Mouse (Mus musculus): ENCODE results near the gene Wls.

Wls gene

DNA sequence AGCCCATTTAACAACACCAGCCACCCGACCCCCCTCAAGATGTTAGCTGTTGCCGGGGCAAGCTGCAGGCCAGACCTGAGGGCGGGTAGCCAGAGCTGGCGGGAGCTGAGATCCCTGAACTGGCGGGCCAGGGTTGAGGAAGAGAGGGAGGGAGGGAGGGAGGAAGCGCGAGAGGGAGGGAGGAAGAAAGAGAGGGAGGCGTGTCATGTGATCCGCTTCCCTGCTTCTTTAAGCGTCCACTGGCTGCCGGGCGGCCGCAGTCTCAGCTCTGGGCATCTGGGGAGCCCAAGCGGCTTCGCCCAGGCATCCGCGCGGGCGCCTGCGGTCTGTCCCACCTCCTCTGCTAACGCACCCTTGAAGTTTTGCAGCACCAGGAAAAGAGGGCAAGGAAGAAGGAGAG lies at the start of gene Wls:
Gene Wls (plus strand): TSS at position 192 of the 400 bp plus-strand sequence.
- peak; percentile 81 for DNase-seq (ENCODE audit: low read depth, low spot score)

DNA sequence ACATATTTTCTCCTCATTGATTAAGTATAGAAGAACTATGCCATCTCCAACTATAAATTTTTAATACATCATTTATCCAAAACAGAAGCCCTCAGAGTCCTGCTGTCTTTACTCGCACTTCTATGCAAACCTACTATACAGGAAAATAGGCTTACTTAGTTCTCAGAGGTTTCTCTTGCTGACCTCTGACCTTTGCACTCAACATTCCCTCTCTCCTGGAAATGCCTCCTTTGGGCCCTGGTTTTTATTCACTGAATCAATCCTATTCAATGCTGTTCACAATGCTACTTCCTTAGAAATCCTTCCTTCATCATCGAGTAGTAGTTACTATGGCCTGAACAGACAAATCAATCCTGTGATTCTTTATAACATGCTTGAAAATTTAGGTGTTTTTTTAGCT lies 49.7 kb upstream of the Wls start:
- peak; percentile 33 for DNase-seq (ENCODE audit: low read depth, low spot score)

- DNase-seq (ENCODE audit: low read depth, low spot score), result no peak
Observed at GRCm38 (mm10) chr3:159831535-159831934, 7.9 kb upstream of the Wls start.

DNA sequence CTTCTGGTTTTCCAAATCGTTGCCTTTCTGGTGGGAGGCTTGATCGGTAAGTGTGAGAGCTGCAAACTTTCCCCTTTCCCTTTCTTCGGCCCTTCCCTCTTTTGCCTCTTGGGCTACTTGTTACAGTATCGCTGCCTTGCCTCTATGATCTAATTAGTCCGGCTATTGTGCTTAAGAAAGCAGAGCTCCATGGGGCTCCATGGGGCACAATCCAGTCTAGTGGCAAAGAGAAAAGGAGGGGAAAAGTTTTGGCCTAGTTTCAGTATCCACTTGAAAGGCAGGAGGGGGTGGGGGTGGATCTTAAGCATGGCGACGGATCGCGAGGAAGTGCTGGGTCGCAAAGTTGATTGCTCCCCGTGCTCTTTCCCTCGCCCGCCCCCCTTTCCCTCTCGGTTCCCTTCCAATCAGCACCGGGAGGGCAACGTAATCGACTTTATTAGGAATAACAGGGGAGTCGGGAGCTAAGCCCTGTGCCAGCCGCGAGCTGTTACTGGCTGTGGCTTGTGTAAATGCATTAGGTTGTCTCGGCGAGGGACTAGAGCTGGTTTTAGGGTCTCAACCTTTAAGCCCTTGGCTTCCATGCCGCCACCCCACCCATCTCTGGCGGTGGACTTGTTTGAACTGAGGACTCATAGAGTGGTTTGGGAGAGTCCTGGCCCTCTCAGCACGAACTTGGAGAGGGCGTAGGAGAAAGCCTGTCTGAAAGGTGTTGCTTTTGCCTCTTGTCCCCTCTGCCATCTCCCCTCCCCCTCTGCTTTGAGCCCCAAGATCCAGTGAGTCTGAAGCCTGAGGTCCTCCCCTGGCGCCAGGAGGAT lies 737 bp downstream of the Wls start:
- DNase-seq (ENCODE audit: low read depth, low spot score), result peak; percentile 72

GRCm38 (mm10) chr3:159840817-159841390 lies 1.4 kb downstream of the Wls start:
- DNase-seq (ENCODE audit: low read depth, low spot score), result no peak

DNA sequence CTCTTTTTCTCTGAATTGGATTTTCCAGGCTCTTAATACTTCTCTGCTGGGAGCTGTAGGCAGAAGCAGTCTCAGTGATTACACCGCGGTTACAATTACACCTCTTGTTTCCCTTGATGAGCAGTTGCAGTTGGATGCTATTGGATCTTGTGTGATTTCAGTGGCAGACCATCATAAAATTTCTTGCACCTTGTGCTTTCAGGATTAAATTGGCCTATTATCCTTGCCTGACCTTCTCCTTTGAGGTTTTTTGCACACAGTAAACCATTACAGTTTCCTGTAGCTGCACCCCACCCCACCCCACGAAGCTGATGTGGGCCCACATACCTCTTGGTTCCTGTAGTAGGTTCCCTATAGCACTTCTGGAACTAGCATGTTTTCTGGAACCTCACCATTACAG lies 2.0 kb downstream of the Wls start:
- DNase-seq (ENCODE audit: low read depth, low spot score), result no peak

GRCm38 (mm10) chr3:159843135-159843534 lies 3.7 kb downstream of the Wls start:
- no peak for DNase-seq (ENCODE audit: low read depth, low spot score)

GRCm38 (mm10) chr3:159847410-159848016 lies 8.0 kb downstream of the Wls start:
- DNase-seq (ENCODE audit: low read depth, low spot score), result peak; percentile 58

GRCm38 (mm10) chr3:159848156-159848555 lies 8.7 kb downstream of the Wls start:
- no peak for DNase-seq (ENCODE audit: low read depth, low spot score)

- no peak for DNase-seq (ENCODE audit: low read depth, low spot score)
Observed at GRCm38 (mm10) chr3:159851476-159851875, 12.0 kb downstream of the Wls start.

GRCm38 (mm10) chr3:159851980-159852379 lies 12.5 kb downstream of the Wls start:
- peak; percentile 47 for DNase-seq (ENCODE audit: low read depth, low spot score)

DNA sequence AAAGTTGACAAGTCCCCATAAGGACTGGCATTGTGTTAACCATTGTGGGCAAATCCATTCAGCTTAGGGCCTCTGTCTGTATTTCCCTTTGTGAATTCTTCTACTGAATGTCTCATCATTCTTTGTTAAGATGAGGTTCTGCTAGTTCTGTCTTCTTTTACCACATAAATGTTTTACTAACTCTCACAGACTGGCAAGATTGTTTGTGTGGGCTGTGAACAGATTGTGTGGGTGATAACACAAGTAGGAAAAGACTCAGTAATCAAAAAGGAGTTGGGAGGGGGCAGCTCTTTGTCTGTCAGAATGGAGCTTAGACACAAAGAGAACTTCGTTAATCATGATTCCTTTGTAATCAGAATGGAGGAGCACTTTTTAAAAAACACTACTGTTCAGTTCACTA lies 17.6 kb downstream of the Wls start:
- DNase-seq (ENCODE audit: low read depth, low spot score), result no peak

DNA sequence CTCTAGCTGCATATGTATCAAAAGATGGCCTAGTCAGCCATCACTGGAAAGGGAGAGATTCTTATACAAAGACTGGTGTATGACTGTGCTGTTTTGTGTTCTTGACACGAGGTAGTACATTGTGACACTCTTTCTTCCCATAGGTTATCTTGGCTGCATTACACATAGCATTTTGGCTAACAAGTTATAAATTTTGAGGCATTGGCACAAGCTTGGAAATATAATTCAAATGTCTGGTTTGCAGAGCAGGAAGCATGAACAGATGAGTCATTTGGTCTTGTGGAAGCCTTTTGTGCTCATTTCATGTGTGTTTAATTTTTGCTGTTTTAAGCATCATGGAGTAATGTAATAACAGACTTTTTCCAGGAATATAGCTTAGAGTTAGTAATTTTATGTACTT lies 26.2 kb downstream of the Wls start:
- no peak for DNase-seq (ENCODE audit: low read depth, low spot score)

DNA sequence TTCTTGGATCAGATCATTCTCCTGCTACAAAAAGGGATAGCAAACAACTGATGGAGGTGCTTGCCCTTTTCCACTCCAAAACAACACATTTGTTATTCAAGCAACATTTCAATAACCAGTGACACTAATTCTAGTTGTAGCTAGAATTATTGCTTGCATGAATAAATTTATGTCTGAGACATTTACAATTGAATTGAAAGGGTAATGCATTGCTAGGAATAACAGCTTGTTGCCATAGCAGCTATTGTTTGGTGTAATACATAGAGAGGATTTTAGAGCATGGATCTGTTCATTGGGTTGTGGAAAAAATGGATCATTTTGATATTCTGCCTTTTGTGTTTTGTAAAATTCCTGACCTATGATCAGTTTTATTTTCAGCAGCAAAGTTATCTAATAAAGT lies 39.5 kb downstream of the Wls start:
- DNase-seq (ENCODE audit: low read depth, low spot score), result peak; percentile 9

GRCm38 (mm10) chr3:159883325-159883724 lies 43.9 kb downstream of the Wls start:
- no peak for DNase-seq (ENCODE audit: low read depth, low spot score)

DNA sequence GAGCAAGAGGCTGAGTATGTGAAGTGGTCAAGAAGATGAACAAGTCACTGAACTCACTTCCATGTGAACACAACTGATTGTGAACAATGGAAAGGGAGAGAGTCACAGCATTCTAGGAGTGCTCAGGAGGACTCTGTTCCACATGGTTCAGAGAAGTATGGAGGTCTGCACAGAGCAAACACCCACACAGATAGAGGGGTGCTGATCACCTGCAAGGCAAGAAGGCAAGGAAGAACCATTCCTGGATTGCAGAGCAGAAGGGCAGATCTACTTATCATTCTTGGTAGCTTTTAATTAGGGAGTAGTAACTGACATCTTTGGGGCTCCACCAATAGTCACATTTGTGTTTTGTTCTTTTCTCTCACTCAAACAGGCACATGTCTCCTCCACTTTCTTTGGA lies 45.3 kb downstream of the Wls start:
- DNase-seq (ENCODE audit: low read depth, low spot score), result peak; percentile 4

- peak; percentile 83 for DNase-seq (ENCODE audit: low read depth, low spot score)
Observed at GRCm38 (mm10) chr3:159885271-159885670, 45.8 kb downstream of the Wls start.

GRCm38 (mm10) chr3:159885781-159886400 lies 46.4 kb downstream of the Wls start:
- DNase-seq (ENCODE audit: low read depth, low spot score), result peak; percentile 49

DNA sequence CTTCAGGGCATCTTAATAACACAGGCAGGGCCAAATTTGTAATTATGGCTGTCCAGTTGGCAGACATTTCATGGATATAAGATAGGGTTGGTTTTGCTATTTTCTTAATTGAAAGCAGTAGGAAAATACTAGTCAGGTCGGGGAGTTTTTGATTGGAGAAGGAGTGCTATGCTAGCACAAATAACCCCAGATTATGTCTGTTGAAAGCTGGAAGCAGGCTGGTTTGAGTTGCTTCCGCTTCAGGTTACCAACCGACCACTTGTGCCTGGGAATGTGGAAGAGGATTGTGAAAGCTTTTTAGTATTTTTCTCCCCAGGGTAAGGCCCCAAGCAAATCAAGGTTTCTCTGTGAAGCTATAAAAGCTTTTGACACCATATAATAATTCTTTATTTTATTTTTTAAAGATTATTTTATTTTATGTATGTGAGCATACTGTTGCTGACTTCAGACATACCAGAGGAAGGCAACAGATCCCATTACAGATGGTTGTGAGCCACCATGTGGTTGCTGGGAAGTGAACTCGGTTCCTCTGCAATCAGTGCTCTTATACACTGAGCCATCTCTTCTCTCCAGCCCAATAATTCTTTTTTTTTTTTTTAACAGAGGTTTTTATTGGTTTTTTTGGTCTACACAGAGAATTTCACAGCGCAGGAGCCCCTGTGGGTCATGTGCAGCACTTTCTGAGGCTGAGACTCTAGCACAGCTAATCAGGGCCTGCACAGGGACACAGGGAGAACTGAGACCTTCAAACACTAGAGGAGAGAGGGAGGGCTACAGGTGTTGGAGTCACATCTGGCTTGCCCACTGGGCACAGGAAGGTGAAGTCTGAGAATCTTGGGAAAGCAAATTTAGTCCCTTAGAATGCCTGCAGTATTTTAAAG lies 50.9 kb downstream of the Wls start:
- DNase-seq (ENCODE audit: low read depth, low spot score), result no peak

GRCm38 (mm10) chr3:159891057-159891752 lies 51.7 kb downstream of the Wls start:
- DNase-seq (ENCODE audit: low read depth, low spot score), result no peak

- no peak for DNase-seq (ENCODE audit: low read depth, low spot score)
Observed at GRCm38 (mm10) chr3:159907329-159907728, 67.9 kb downstream of the Wls start.

Data from mesoderm, embryonic 11.5 days (tissue).